Mouse (Mus musculus) stomach, embryonic 14.5 days (tissue): ENCODE data around the gene Rcc2. TPM values are rescaled to one million over a fixed set of nuclear protein-coding genes. Genes with fewer than 3 reads are reported as not detected.

ENCODE experiments used
- ATAC-seq: fragments of 200-750 bp; cut with Nextera tagmentation; 2 replicates; pipeline ENCODE4 v1.8.0; 2017; ENCODE audit warnings: low read depth, moderate TSS enrichment; ENCODE audit not compliant: insufficient number of reproducible peaks, insufficient read depth, low FRiP score
- H3K27ac ChIP-seq: fragments of 300-500 bp; sonication (generic); 2 replicates; pipeline ENCODE4 v1.5.1; 2014; ENCODE audit warnings: mild to moderate bottlenecking, low read length, moderate library complexity, mixed read lengths
- H3K27me3 ChIP-seq: fragments of 300-500 bp; sonication (generic); 2 replicates; pipeline ENCODE4 v1.6.1; 2014; ENCODE audit warnings: low read length, control low read depth, mixed read lengths; ENCODE audit not compliant: control insufficient read depth, insufficient read depth
- H3K36me3 ChIP-seq: fragments of 300-500 bp; sonication (generic); 2 replicates; pipeline ENCODE4 v1.6.1; 2014; ENCODE audit warnings: mild to moderate bottlenecking, control low read depth, low read length, moderate library complexity, mixed read lengths; ENCODE audit not compliant: control insufficient read depth, insufficient read depth
- H3K4me1 ChIP-seq: fragments of 300-500 bp; sonication (generic); 2 replicates; pipeline ENCODE4 v1.6.1; 2014; ENCODE audit warnings: low read length, control low read depth, mixed read lengths; ENCODE audit not compliant: control insufficient read depth, insufficient read depth
- H3K4me2 ChIP-seq: fragments of 300-500 bp; sonication (generic); replicated peaks from 2 replicates; pipeline ENCODE4 v1.6.1; 2014; ENCODE audit warnings: low read depth, low read length, control low read depth
- H3K4me3 ChIP-seq: fragments of 300-500 bp; sonication (generic); 2 replicates; pipeline ENCODE4 v1.5.1; 2014; ENCODE audit warnings: low read depth, low read length, control low read depth
- H3K9ac ChIP-seq: fragments of 300-500 bp; sonication (generic); replicated peaks from 2 replicates; pipeline ENCODE4 v1.6.1; 2014; ENCODE audit warnings: low read depth, mild to moderate bottlenecking, control low read depth, low read length, moderate library complexity, mixed read lengths
- H3K9me3 ChIP-seq: fragments of 300-500 bp; sonication (generic); 2 replicates; pipeline ENCODE4 v1.6.1; 2016; ENCODE audit warnings: low read depth, low read length, control low read depth; ENCODE audit not compliant: control insufficient read depth
- WGBS: fragments of 180-500 bp; shearing (Covaris S2); extraction: QIAGEN DNeasy Blood & Tissue Kit; methylation state at CpG from one replicate; pipeline ENCODE4 v1.1.7; 2014; 5-methylcytosine and 5-hydroxymethylcytosine counted together
- polyA plus RNA-seq: library from polyadenylated mRNA; unstranded; fragments of >200 nt; fragmentation: Nextera tagmentation; extraction: Ambion mirVana; gene quantifications from 2 replicates; pipeline ENCODE4 v1.2.1, GENCODE M21; 2014

Gene Rcc2
- polyA plus RNA-seq, 1 experiment from 2014 or later, result 26.6 TPM

DNA sequence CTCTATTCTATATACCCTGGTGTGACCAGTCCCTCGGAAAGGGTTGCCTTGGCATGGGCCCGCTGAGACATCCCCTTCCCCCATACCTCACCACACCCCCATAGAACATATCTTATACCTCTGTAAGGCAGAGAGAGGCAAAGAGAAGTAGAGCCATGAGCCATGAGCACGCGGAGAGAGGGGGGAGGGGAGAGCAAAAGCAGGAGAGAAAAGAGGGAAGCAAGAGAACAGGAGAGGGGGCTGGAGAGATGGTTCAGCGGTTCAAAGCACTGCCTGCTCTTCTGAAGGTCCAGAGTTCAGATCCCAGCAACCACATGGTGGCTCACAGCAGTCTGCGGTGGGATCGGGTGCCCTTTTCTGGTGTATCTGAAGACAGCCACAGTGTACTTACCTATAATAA, 8.9 kb upstream of the Rcc2 start:
- Histone ChIP-seq H3K4me2 (no peak overlapping the region), H3K4me1 (no peaks in the 10 kb centered on the region; the same call in 1 of the 2 replicates), H3K27me3 (no peaks in the 10 kb centered on the region), H3K9ac (no peak overlapping the region), H3K27ac (no peak overlapping the region), H3K36me3 (no peaks in the 10 kb centered on the region), H3K9me3 (no peaks in the 10 kb centered on the region), H3K4me3 (no peak overlapping the region)
- ATAC-seq, result no peak
- WGBS, result 72% methylated on average over 7 of the region's 7 CpGs

DNA sequence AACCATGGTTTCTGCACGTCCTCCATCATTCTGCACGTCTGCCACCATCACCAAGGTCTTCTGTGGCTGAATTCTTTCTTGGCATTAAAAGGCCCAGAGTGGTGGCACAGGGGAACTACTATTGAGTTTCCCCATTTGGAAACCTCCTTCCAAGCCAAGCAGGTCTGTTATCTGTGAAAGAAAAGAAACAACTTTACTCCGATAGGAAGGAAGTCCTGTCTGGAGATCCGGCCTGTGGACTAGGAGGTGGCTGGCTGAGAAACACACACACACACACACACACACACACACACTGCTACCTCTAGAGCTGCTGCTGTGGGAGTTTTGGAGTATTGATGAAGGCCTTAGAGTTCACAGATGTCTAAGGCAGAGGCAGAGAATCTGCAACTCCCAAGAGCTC, 6.8 kb upstream of the Rcc2 start:
- Histone ChIP-seq H3K27ac (no peak overlapping the region), H3K4me3 (no peak overlapping the region), H3K27me3 (no peaks in the 10 kb centered on the region), H3K36me3 (no peaks in the 10 kb centered on the region), H3K9me3 (no peaks in the 10 kb centered on the region), H3K4me1 (no peaks in the 10 kb centered on the region), H3K4me2 (no peak overlapping the region), H3K9ac (no peak overlapping the region)
- 74% methylated on average over 4 of the region's 4 CpGs for WGBS
- no peak for ATAC-seq

DNA sequence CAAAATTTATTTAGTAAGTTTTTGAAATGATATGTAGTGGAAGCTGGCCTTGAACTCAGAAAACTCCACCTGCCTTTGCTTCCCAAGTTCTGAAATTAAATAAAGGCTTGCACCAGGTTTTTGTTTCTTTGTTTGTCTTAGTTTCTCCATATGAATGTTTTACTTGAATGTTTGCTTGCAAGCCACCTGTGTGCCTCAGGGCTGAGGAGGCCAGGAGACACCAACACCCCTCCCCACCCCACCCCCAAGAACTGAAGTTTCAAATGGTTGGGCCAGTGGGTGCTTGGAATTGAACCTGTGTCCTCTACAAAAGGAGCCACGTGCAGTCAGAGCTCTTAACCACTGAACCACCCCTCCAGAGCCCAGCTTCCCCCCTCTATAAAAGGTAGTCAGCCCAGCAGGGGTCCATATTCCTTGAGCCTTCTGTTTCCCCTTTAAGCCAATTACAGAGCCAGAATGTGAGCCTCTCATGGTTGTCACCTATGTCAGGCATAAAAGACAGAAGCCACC, 5.7 kb upstream of the Rcc2 start:
- Histone ChIP-seq H3K9ac (no peak overlapping the region), H3K27me3 (0 out of 2 replicates have a peak, but pooled peaks cover 3% of the 10 kb centered on the region), H3K4me1 (0 out of 2 replicates have a peak, but pooled peaks cover 3% of the 10 kb centered on the region), H3K27ac (no peak overlapping the region), H3K4me2 (no peak overlapping the region), H3K36me3 (no peaks in the 10 kb centered on the region), H3K4me3 (no peak overlapping the region), H3K9me3 (no peaks in the 10 kb centered on the region)
- 31% methylated on average over 1 of the region's 1 CpGs for WGBS
- no peak for ATAC-seq

DNA sequence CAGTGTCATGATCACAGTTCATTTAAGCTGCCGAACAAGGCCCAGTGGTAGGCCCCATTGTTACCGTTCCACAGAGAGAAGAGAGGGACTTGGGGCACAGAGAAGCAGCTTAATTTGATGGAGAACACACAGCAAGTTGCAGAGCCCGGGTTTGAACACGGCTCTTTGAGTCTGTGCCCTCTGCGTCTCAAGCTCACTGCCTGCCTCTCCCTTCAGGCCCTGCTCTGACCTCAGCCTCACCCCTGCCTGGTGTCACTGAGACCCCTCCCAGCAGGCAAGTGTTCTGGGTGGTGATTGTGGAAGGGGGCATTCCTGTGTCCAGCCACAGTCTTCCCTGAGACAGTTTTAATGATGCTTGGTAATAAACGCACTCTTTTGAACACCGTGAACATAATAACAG, 5.2 kb upstream of the Rcc2 start:
- no peak overlapping the region for H3K4me2 ChIP-seq
- H3K9me3 ChIP-seq, result no peaks in the 10 kb centered on the region
- WGBS, result 78% methylated on average over 7 of the region's 7 CpGs
- H3K4me3 ChIP-seq, result no peak overlapping the region
- H3K36me3 ChIP-seq, result no peaks in the 10 kb centered on the region
- no peak for ATAC-seq
- no peak overlapping the region for H3K9ac ChIP-seq
- 0 out of 2 replicates have a peak, but pooled peaks cover 3% of the 10 kb centered on the region for H3K27me3 ChIP-seq
- H3K27ac ChIP-seq, result no peak overlapping the region
- 0 out of 2 replicates have a peak, but pooled peaks cover 3% of the 10 kb centered on the region for H3K4me1 ChIP-seq

DNA sequence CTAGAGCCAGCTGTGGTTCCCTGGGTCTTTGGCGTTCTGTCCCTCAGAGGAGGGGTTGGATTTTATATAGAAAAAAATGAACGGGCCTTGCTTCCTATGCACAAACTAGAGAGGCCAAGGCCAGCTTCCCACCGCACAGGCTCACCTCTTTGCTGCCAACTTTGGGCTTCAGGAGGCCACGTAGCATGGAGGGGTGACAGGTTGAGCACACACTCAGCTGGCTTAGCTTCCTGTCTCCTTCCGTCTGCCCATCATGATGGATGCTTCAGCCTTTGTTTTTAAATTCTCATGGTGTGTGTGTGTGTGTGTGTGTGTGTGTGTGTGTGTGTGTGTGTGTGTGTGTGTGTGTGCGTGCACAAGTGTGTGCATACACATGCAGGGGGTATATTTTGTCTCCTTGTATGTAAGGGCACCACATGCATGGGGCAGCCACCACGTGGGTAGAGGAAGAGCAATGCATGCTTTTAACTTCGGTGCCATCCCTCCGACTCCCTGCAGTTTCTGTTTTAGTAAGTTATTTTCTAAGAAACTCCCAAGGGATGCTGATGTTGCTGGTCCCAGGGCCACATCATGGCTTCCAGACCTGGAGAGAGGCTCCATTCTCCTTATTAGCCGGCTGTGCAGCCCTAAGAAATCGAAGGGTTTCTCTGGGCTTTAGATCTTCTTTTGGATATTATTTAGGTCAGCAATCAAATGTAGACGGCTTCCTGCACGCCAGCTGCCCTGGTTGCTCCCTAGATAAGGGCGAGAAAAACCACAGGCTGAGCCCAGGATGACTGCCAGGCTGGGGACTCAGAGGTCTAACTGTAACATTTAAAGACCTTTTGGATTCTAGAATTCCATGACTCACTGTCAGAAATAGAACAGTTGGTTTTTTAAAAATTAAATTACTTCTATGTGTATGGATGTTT, 4.4 kb upstream of the Rcc2 start:
- 65% methylated on average over 14 of the region's 14 CpGs for WGBS
- Histone ChIP-seq H3K36me3 (no peaks in the 10 kb centered on the region), H3K4me2 (no peak overlapping the region), H3K4me1 (0 out of 2 replicates have a peak, but pooled peaks cover 6% of the 10 kb centered on the region), H3K9me3 (no peaks in the 10 kb centered on the region), H3K27ac (no peak overlapping the region), H3K9ac (no peak overlapping the region), H3K27me3 (0 out of 2 replicates have a peak, but pooled peaks cover 3% of the 10 kb centered on the region), H3K4me3 (no peak overlapping the region)
- no peak for ATAC-seq

DNA sequence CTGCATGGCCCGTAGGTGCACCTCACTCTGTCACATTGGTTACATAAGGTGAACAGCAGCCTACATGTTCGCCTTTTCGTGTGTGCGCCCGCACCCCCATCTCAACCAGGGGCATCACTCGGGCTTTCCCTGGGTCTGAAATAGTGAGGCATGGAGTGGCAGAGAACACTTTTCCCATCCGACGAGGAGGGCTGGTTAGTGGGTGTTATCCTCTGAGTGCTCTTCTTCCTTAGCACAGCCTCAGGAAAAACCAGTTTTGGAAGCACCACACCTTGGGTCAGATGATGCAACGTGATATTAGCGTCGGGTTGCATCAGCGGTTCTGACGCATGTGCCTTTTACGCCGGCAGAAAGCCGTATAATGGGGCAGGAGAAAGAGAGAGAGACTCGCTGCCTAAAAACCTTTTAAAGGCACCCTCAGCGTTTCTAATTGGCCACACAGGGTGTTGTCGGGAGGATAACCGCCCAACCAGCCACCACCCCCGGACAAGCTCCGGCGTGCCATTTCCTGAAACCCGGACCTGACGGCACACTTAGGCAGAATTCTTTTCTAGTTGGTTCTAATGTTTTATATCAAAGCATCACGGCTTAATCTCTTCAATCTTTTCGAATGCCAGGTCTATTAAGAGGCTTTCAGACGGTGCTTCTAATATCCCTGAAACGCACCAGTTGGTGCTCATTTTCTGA, 757 bp upstream of the Rcc2 start:
- no peak for ATAC-seq
- H3K9me3 ChIP-seq, result no peaks in the 10 kb centered on the region
- peaks cover 18% of the 10 kb centered on the region; the same call in 1 of the 2 replicates for H3K4me1 ChIP-seq
- H3K9ac ChIP-seq, result no peak overlapping the region
- peak overlapping the region; percentile 78 for H3K4me2 ChIP-seq
- peak overlapping the region; percentile 81 for H3K4me3 ChIP-seq
- 5% methylated on average over 29 of the region's 29 CpGs for WGBS
- H3K36me3 ChIP-seq, result 0 out of 2 replicates have a peak, but pooled peaks cover 3% of the 10 kb centered on the region
- peak overlapping the region; percentile 58 for H3K27ac ChIP-seq
- H3K27me3 ChIP-seq, result 0 out of 2 replicates have a peak, but pooled peaks cover 3% of the 10 kb centered on the region

DNA sequence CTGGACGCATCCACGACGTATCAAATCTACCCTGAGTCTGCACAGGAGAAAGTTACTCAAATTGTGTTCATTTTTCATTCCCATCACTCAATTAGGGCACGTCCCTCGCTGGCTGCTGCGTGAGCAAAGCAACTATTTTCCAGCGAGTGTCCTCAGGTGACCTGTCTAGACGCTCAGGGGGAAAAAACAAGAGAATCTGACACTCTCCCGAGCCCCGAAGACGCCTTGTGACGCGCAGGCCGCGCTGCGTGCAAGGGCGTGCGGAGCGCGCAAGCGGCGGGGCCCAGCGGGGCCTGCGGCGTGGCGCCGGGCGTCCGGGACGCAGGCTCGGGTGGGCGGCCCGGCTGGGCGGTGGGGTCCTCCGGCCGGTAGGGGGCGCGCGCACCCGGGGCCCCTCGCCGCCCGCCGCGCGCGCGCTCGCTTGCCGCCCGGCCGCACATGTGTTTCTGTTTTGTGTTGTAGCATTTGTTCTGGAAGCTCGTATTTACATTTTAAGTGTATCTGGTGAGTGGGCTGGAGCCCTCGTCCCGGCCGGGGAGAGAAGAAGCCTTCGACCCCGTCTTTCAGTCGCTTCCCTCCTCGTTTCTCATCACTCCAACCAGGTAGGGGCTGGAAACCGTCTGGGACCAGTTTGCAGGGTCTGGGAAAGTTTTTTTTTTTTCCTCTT, 841 bp downstream of the Rcc2 start:
- peak overlapping the region; percentile 98 for H3K27ac ChIP-seq
- H3K9me3 ChIP-seq, result no peaks in the 10 kb centered on the region
- H3K9ac ChIP-seq, result peak overlapping the region; percentile 94
- under 1% methylated on average over 61 of the region's 61 CpGs for WGBS
- H3K36me3 ChIP-seq, result peaks cover 10% of the 10 kb centered on the region
- H3K27me3 ChIP-seq, result 0 out of 2 replicates have a peak, but pooled peaks cover 3% of the 10 kb centered on the region
- peak; percentile 79 for ATAC-seq
- H3K4me1 ChIP-seq, result peaks cover 21% of the 10 kb centered on the region
- H3K4me2 ChIP-seq, result peak overlapping the region; percentile 78
- H3K4me3 ChIP-seq, result peak overlapping the region; percentile 81
